Mouse (Mus musculus) MEL (cell line): ENCODE results near the gene F930015N05Rik.

ENCODE experiments used
- CTCF ChIP-seq, 3 experiments: IDR thresholded peaks in 2 of 3; conservative IDR thresholded peaks in 1 of 3; 2 replicates each; pipeline ENCODE4 v1.5.1; 2011 to 2012; ENCODE audit warnings: low read length in 3 of 3, low read depth in 2 of 3, mild to moderate bottlenecking in 2 of 3, improper control_type of control experiment in 1 of 3, inconsistent platforms in 1 of 3, mixed read lengths in 1 of 3, moderate library complexity in 1 of 3; ENCODE audit not compliant: control insufficient read depth in 1 of 3, insufficient read depth in 1 of 3, poor library complexity in 1 of 3, severe bottlenecking in 1 of 3
- MYC ChIP-seq: IDR thresholded peaks from 2 replicates; pipeline ENCODE4 v1.6.1; 2011; ENCODE audit warnings: low read depth, mild to moderate bottlenecking, low read length, improper control_type of control experiment, moderate library complexity
- POLR2A ChIP-seq, 2 experiments: IDR thresholded peaks; 2 replicates each; pipeline ENCODE4 v1.6.1; 2011 to 2012; ENCODE audit warnings: low read length in 2 of 2, mild to moderate bottlenecking in 2 of 2, control low read depth in 1 of 2, improper control_type of control experiment in 1 of 2, low read depth in 1 of 2, moderate library complexity in 1 of 2; ENCODE audit not compliant: control insufficient read depth in 1 of 2, insufficient read depth in 1 of 2, poor library complexity in 1 of 2

DNA sequence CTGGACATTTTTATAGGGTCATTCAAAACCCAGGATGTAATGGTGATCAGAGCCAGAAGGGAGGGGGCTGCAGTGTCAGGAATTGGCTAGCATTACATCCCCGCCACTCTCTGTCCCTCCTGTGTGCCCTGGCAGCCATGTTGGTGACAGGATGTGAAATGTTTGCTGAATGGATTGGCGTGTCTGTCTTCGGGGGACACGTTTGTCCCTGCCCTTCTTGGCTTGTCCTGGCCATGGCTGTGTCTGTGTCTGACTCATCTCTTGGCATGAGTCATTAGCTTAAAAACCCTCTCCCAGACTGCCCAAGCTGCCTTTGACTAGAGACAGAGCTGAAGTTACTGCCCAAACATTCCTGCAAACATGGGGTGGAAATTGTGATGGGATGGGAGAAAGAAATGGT lies 32.3 kb upstream of the F930015N05Rik start:
- TF ChIP-seq MYC: no peak
- no peak for TF ChIP-seq POLR2A (IDR thresholded peaks at IDR 0.05; ENCODE audit: control insufficient read depth in 1 of 2, insufficient read depth in 1 of 2, low read depth in 1 of 2, low read length in 2 of 2, poor library complexity in 1 of 2)
- no peak for TF ChIP-seq CTCF (IDR thresholded peaks at IDR 0.05 in 2 of 3, conservative IDR thresholded peaks at IDR 0.05 in 1 of 3; ENCODE audit: control insufficient read depth in 1 of 3, insufficient read depth in 1 of 3, low read depth in 2 of 3, low read length in 3 of 3, poor library complexity in 1 of 3, severe bottlenecking in 1 of 3)
